ENCODE assay signal across 14 mouse cellular contexts in the genomic region with DNA sequence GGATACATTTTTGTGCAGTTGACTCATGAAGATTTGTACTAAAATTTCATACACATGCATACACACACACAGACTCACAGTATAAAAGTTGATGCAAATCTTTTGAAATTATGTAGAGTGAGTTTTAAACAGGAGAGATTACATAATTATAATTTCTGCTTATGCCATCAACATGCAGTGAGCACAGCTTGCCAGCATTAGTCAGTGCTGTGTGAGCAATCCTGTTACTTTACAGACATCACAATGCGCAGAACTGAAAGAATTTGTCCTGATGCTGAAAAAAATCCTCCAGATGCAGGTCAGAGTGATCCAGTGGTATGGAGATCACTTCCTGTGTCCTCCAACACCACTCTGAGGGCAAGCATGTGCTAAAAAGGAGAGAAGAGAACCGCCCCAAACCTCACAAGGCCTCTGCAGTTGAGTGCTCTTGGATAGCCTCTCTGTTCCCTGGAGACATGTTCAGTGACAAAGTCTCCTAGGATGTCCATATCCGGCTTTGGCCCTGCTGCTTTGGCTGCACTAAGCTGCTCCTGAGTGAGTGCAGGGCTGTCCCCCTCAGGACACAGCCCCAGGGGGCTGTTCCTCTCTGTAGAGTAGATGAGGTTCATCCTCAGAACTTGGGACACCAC.
"Had no signal": no experiment of that assay in that cellular context is flagged by ENCODE, and none has a peak within 500 bp of the region (broad histone marks: within the 10 kb centered on the region; RNA-seq: fewer than 3 reads in every experiment).

No protein-coding gene starts in this region.

- H3K4me2 ChIP-seq: kidney, embryonic 15.5 days; limb, embryonic 15.5 days; liver, embryonic 12.5 days; lung, embryonic 14.5 days; midbrain, embryonic 12.5 days had no signal

- H3K4me1 ChIP-seq: liver, embryonic 12.5 days; midbrain, embryonic 12.5 days had no signal

- H3K9me3 ChIP-seq: kidney, embryonic 15.5 days; limb, embryonic 15.5 days; liver, embryonic 12.5 days; megakaryocyte, embryonic 14.5 days; midbrain, embryonic 12.5 days had no signal

- DNase-seq: kidney, adult 2 months; kidney, postnatal 14 days; lung, embryonic 14.5 days; lung, postnatal 10 days; lung, postnatal 4 days; right cerebral cortex, postnatal 4 days; spleen, adult 18-20 months; thymus, adult 2 months; thymus, postnatal 25 days had no signal

- H3K9ac ChIP-seq: kidney, embryonic 15.5 days; limb, embryonic 15.5 days; liver, embryonic 12.5 days; lung, embryonic 14.5 days; midbrain, embryonic 12.5 days had no signal

- H3K27me3 ChIP-seq: kidney, embryonic 15.5 days; limb, embryonic 15.5 days; liver, embryonic 12.5 days; megakaryocyte, embryonic 14.5 days; midbrain, embryonic 12.5 days had no signal

- H3K4me3 ChIP-seq: kidney, embryonic 15.5 days; limb, embryonic 15.5 days; liver, embryonic 12.5 days; midbrain, embryonic 12.5 days had no signal

- H3K27ac ChIP-seq: kidney, embryonic 15.5 days; limb, embryonic 15.5 days; liver, embryonic 12.5 days; midbrain, embryonic 12.5 days had no signal

- ATAC-seq: liver, embryonic 12.5 days had no signal
